In genomic region chr12:82126796-82127195, GRCm38 (mm10) we compare ENCODE assay signal across 21 mouse cellular contexts.
"Had no signal": no experiment of that assay in that cellular context is flagged by ENCODE, and none has a peak within 500 bp of the region (broad histone marks: within the 10 kb centered on the region; RNA-seq: fewer than 3 reads in every experiment).

No protein-coding gene starts in this region.

- DNase-seq: cerebellum, adult 8-10 months; cerebellum, adult 9-10 months; cerebellum, adult 9-11 months; cerebellum, postnatal 10 days; cerebellum, postnatal 14 days; cerebellum, postnatal 25 days; cerebellum, postnatal 36 days; embryo, embryonic 11 days; forebrain, postnatal 0 days; gastrocnemius, adult 2 months; gastrocnemius, postnatal 10 days; gastrocnemius, postnatal 14 days; gastrocnemius, postnatal 25 days; gastrocnemius, postnatal 36 days; heart, adult 11 months; heart, adult 18-20 months; heart, adult 2 months had no signal

- ATAC-seq: forebrain, embryonic 13.5 days; forebrain, embryonic 14.5 days; forebrain, embryonic 15.5 days; forebrain, embryonic 16.5 days; forebrain, postnatal 0 days had no signal
